Mouse (Mus musculus) bone marrow, adult 2 months (tissue): Measurements from ENCODE around the gene Zfp217.

Experiments
- CTCF ChIP-seq: fragments of 200-500 bp; IDR thresholded peaks from 2 replicates; pipeline ENCODE4 v1.5.1; 2011; ENCODE audit warnings: low read length, control low read depth; ENCODE audit not compliant: control insufficient read depth, insufficient read depth
- POLR2A ChIP-seq: fragments of 200-500 bp; IDR thresholded peaks from 2 replicates; pipeline ENCODE4 v1.6.1; 2011; ENCODE audit warnings: low read depth, mild to moderate bottlenecking, control low read depth, low read length, borderline replicate concordance; ENCODE audit not compliant: control insufficient read depth

- no peak for TF ChIP-seq CTCF
- TF ChIP-seq POLR2A, result no peak
Observed at GRCm38 (mm10) chr2:170163671-170164462, 16.0 kb upstream of the Zfp217 start.
